Mouse (Mus musculus) ovary, postnatal 36 days (tissue): ENCODE measurements around the gene Cmbl.

Experiments
- DNase-seq: peaks from one replicate; pipeline ENCODE4 v3.0.0; 2022; ENCODE audit warnings: low spot score, mixed read lengths

The Cmbl gene

GRCm38 (mm10) chr15:31565184-31565583 is at the start of gene Cmbl:
TSS of gene Cmbl (plus strand) at chr15:31565389.
- no peak for DNase-seq

- no peak for DNase-seq
These were observed 48.0 kb upstream of the Cmbl start for GRCm38 (mm10) chr15:31517186-31517585.

GRCm38 (mm10) chr15:31518371-31518770 is 46.8 kb upstream of the Cmbl start:
- DNase-seq, result no peak

- no peak for DNase-seq
These were observed 46.2 kb upstream of the Cmbl start for GRCm38 (mm10) chr15:31519000-31519399.

- DNase-seq, result no peak
These were observed 38.7 kb upstream of the Cmbl start for GRCm38 (mm10) chr15:31526463-31526862.

GRCm38 (mm10) chr15:31528477-31528876 is 36.7 kb upstream of the Cmbl start:
- DNase-seq, result no peak

- no peak for DNase-seq
These were observed 36.1 kb upstream of the Cmbl start for GRCm38 (mm10) chr15:31529103-31529502.

- no peak for DNase-seq
These were observed 35.2 kb upstream of the Cmbl start for GRCm38 (mm10) chr15:31529811-31530658.

GRCm38 (mm10) chr15:31530659-31531445 is 34.3 kb upstream of the Cmbl start, which contains the start of gene March6:
TSS of gene March6 (minus strand) at chr15:31531053.
- DNase-seq, result peak; percentile 90

GRCm38 (mm10) chr15:31531446-31532330 is 33.5 kb upstream of the Cmbl start:
- DNase-seq, result no peak

GRCm38 (mm10) chr15:31532331-31533021 is 32.7 kb upstream of the Cmbl start:
- DNase-seq, result no peak

GRCm38 (mm10) chr15:31533529-31533928 is 31.7 kb upstream of the Cmbl start:
- DNase-seq, result no peak

- no peak for DNase-seq
These were observed 30.5 kb upstream of the Cmbl start for GRCm38 (mm10) chr15:31534421-31535258.

GRCm38 (mm10) chr15:31535259-31535855 is 29.8 kb upstream of the Cmbl start:
- DNase-seq, result no peak

- no peak for DNase-seq
These were observed 29.0 kb upstream of the Cmbl start for GRCm38 (mm10) chr15:31536051-31536737.

GRCm38 (mm10) chr15:31537706-31538105 is 27.5 kb upstream of the Cmbl start:
- no peak for DNase-seq

- DNase-seq, result no peak
These were observed 26.8 kb upstream of the Cmbl start for GRCm38 (mm10) chr15:31538346-31538745.

- no peak for DNase-seq
These were observed 25.3 kb upstream of the Cmbl start for GRCm38 (mm10) chr15:31539643-31540512.

- no peak for DNase-seq
These were observed 24.7 kb upstream of the Cmbl start for GRCm38 (mm10) chr15:31540513-31540802.
